Comparison of ENCODE assay signal across 15 mouse cellular contexts in the genomic region with DNA sequence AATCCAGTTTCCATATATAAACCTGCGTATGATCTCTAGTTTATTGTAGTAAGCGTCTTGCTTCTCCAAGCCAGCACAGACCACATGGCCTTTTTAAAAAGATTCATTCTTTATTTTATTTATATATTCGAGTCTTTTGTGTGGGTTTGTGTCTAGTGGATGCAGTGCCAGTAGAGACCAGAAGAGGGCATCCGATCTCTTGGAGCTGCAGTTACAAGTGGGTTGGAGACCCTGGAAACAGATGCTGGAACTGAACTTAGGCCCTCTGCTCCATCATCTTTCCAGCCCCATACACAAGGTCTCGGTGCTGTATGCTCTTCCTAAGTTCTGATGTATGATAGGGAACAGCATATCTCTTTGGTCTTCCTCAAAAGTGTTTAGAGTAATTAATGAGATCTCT. TPM values are rescaled to one million over a fixed set of nuclear protein-coding genes. Genes with fewer than 3 reads are reported as not detected.
DNase-seq lines count a peak whose midpoint lies in the region; TF ChIP-seq lines count a peak whose summit lies in the region.
"Had no signal": no experiment of that assay in that cellular context is flagged by ENCODE, and none has a peak within 500 bp of the region (broad histone marks: within the 10 kb centered on the region; RNA-seq: fewer than 3 reads in every experiment).

No protein-coding gene starts in this region.

- no peaks in the 10 kb centered on the region for H3K4me1 ChIP-seq in kidney, adult 2 months (ENCODE audit: control insufficient read depth, insufficient read depth, low read length)
- H3K4me1 ChIP-seq: limb, embryonic 10.5 days had no signal

- H3K36me3 ChIP-seq in kidney, adult 2 months (ENCODE audit: control insufficient read depth, insufficient read depth, low read length): no peaks in the 10 kb centered on the region
- H3K36me3 ChIP-seq in splenic B cell, adult 2 months (ENCODE audit: control insufficient read depth, insufficient read depth, low read length, poor library complexity, severe bottlenecking): no peaks in the 10 kb centered on the region
- H3K36me3 ChIP-seq: limb, embryonic 10.5 days had no signal

- 0 out of 2 replicates have a peak, but pooled peaks have one; percentile 7 for TF ChIP-seq CTCF in kidney, adult 2 months (conservative IDR thresholded peaks at IDR 0.05; ENCODE audit: insufficient read depth, insufficient read length, low read depth, low read length)

- no peak for TF ChIP-seq POLR2A in kidney, adult 2 months (IDR thresholded peaks at IDR 0.05; ENCODE audit: low read depth, low read length)

- peak; percentile 11 for DNase-seq in embryo, embryonic 10 days (ENCODE audit: low spot score)
- DNase-seq in embryo, embryonic 9.5 days (ENCODE audit: extremely low spot score): no peak
- no peak for DNase-seq in kidney, adult 2 months
- DNase-seq in kidney, adult 11 months: no peak
- peak; percentile 4 for DNase-seq in thymus, postnatal 25 days
- no peak for DNase-seq in thymus, postnatal 36 days
- DNase-seq in splenic B cell, adult 2 months (ENCODE audit: low read depth, low spot score): peak; percentile 23
- DNase-seq in cerebellum, adult 18-20 months: no peak
- DNase-seq: adrenal gland, postnatal 36 days; cerebellum, adult 11-12 months; kidney, postnatal 10 days; lung, adult 18-20 months had no signal

- 67% methylated on average over 5 of the region's 5 CpGs for WGBS in kidney, adult 2 months

- no peak overlapping the region for H3K27ac ChIP-seq in kidney, adult 2 months (ENCODE audit: insufficient read depth, low read depth, low read length)
- H3K27ac ChIP-seq: hindbrain, embryonic 14.5 days; limb, embryonic 10.5 days; stomach, postnatal 0 days had no signal

- H3K27me3 ChIP-seq in kidney, adult 2 months (replicated peaks; ENCODE audit: control insufficient read depth, insufficient read depth, low read length): no peaks in the 10 kb centered on the region
- H3K27me3 ChIP-seq in splenic B cell, adult 2 months (ENCODE audit: control insufficient read depth, insufficient read depth, low read length, poor library complexity, severe bottlenecking): no peaks in the 10 kb centered on the region

- H3K4me3 ChIP-seq in kidney, adult 2 months (ENCODE audit: insufficient read depth, low read depth, low read length): no peak overlapping the region
- H3K4me3 ChIP-seq: limb, embryonic 10.5 days had no signal

RNA-seq across cellular contexts. Expression of a gene that starts 13.2 kb away (rescaled TPM):
- polyA plus RNA-seq in kidney, adult 2 months (2012; rRNA removed): 0.19 and 0.27 TPM in 2 replicates

RNA-seq across cellular contexts. Expression of a gene that starts 32.3 kb away (rescaled TPM):
- 28.6 and 29.0 TPM in 2 replicates for polyA plus RNA-seq in kidney, adult 2 months (2012; rRNA removed)

Comparison
In these comparisons a context has a peak if more than half of its experiments do, and no peak if none do; other contexts are left out.
1. DNase-seq: peak in embryo, embryonic 10 days (single experiment), thymus, postnatal 25 days (single experiment) and splenic B cell, adult 2 months (single experiment); none in embryo, embryonic 9.5 days (single experiment), kidney, adult 2 months (single experiment), kidney, adult 11 months (single experiment), thymus, postnatal 36 days (0 of 2) and cerebellum, adult 18-20 months (0 of 2).